Mouse (Mus musculus): ENCODE data around the gene Svbp. TPM values are rescaled to one million over a fixed set of nuclear protein-coding genes. Genes with fewer than 3 reads are reported as not detected.
A peak's percentile ranks its signal among the peaks of the same experiment; 100 is the strongest.

The Svbp gene
- polyA plus RNA-seq, 1 experiment from 2014 or later: 128 TPM

DNA sequence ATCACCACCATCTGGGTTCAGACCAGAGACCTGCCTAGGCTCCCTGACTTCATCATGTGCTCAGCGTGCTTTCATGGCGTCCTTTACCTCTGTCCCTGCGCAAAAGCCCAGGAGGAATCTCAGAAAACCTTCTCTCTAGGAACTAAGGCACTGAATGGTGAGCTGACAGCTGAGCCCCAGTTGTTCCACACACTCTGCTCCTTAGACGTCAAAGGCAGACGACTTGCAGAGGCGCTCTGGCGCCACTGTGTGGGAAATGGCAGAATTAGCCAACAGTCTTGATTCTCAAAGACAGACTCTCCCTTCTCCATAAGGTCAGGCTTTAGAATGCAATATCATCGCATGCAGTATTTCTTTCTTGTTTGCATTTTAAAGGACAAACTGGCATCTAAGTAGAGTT, 9.6 kb downstream of the Svbp start:
- H3K27ac ChIP-seq (ENCODE audit: low read length): no peak overlapping the region
- no peaks in the 10 kb centered on the region for H3K9me3 ChIP-seq (replicated peaks; ENCODE audit: control insufficient read depth, low read length)
- WGBS: 18% methylated on average over 8 of the region's 8 CpGs
- H3K27me3 ChIP-seq (ENCODE audit: control insufficient read depth, insufficient read depth, low read length): no peaks in the 10 kb centered on the region
- no peak overlapping the region for H3K4me2 ChIP-seq (ENCODE audit: low read depth, low read length)
- peaks cover 2% of the 10 kb centered on the region; the same call in 1 of the 2 replicates for H3K36me3 ChIP-seq (ENCODE audit: control insufficient read depth, insufficient read depth, low read length)
- no peaks in the 10 kb centered on the region for H3K4me1 ChIP-seq (ENCODE audit: control insufficient read depth, insufficient read depth, low read length)
- no peak overlapping the region for H3K9ac ChIP-seq (ENCODE audit: low read length)
- peak; percentile 72; the same call in 1 of the 2 replicates for ATAC-seq (ENCODE audit: insufficient read depth, low FRiP score)
- H3K4me3 ChIP-seq (replicated peaks; ENCODE audit: low read length): no peak overlapping the region

DNA sequence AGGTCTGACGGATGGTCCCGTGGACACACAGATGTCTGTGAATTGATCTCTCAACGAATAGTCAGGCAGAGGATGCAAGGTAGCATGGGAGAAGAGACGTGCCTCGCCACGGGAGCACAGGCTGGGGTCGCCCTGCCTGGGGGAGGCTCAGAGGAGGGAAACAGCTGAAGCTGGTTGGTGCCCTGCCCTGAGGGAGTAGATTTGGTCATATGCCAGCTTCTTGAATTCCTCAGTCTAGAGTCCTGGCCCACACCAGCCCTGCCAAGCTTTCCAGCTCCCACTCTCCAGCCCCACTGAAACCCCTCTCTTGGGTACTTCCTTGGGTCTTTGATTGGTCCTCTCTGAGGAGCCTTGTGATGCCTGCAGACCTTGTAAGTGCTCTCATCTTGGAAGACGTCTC, 21.6 kb downstream of the Svbp start:
- no peaks in the 10 kb centered on the region for H3K27me3 ChIP-seq (ENCODE audit: control insufficient read depth, insufficient read depth, low read length)
- 75% methylated on average over 8 of the region's 8 CpGs for WGBS
- H3K36me3 ChIP-seq (ENCODE audit: control insufficient read depth, insufficient read depth, low read length): no peaks in the 10 kb centered on the region
- no peak overlapping the region for H3K27ac ChIP-seq (ENCODE audit: low read length)
- no peak overlapping the region for H3K4me3 ChIP-seq (replicated peaks; ENCODE audit: low read length)
- no peaks in the 10 kb centered on the region for H3K4me1 ChIP-seq (ENCODE audit: control insufficient read depth, insufficient read depth, low read length)
- H3K4me2 ChIP-seq (ENCODE audit: low read depth, low read length): no peak overlapping the region
- peak; percentile 35; the same call in 1 of the 2 replicates for ATAC-seq (ENCODE audit: insufficient read depth, low FRiP score)
- no peaks in the 10 kb centered on the region for H3K9me3 ChIP-seq (replicated peaks; ENCODE audit: control insufficient read depth, low read length)
- H3K9ac ChIP-seq (ENCODE audit: low read length): no peak overlapping the region

- Histone ChIP-seq H3K36me3 (ENCODE audit: control insufficient read depth, insufficient read depth, low read length) (no peaks in the 10 kb centered on the region), H3K4me1 (ENCODE audit: control insufficient read depth, insufficient read depth, low read length) (no peaks in the 10 kb centered on the region), H3K27me3 (ENCODE audit: control insufficient read depth, insufficient read depth, low read length) (no peaks in the 10 kb centered on the region), H3K9me3 (replicated peaks; ENCODE audit: control insufficient read depth, low read length) (no peaks in the 10 kb centered on the region), H3K9ac (ENCODE audit: low read length) (no peak within 1 kb of the TSS; the same call in 1 of the 2 replicates), H3K27ac (ENCODE audit: low read length) (no peak within 1 kb of the TSS), H3K4me3 (replicated peaks; ENCODE audit: low read length) (no peak within 1 kb of the TSS), H3K4me2 (ENCODE audit: low read depth, low read length) (no peak within 1 kb of the TSS)
- no peak for ATAC-seq (ENCODE audit: insufficient read depth, low FRiP score)
- WGBS: 14% methylated on average over 11 of the region's 11 CpGs
Observed at GRCm38 (mm10) chr4:119218169-119218568, 23.1 kb downstream of the Svbp start, which contains the start of gene Tmem269. TSS of gene Tmem269 (minus strand) at chr4:119218217.

DNA sequence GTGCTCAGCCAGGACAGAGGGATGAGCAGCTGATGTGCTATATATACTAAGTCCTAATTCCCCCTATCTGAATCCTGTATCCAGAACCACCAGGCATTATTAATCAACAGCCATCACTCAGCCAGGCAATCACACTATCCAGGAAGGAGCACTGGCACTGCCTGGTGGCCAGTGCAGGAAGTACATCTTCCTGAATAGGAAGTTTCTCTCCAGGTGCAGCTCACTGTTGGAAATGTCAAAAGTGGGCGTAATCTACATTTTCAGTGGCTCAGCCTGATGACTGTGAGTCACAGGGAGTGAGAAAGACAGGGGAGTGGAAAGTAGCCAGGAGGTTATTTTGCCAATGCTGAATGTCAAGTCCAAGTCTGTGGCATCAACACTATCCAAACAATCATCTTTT, 28.6 kb downstream of the Svbp start:
- Histone ChIP-seq H3K4me3 (replicated peaks; ENCODE audit: low read length) (no peak overlapping the region), H3K27me3 (ENCODE audit: control insufficient read depth, insufficient read depth, low read length) (no peaks in the 10 kb centered on the region), H3K27ac (ENCODE audit: low read length) (no peak overlapping the region), H3K9me3 (replicated peaks; ENCODE audit: control insufficient read depth, low read length) (no peaks in the 10 kb centered on the region), H3K4me1 (ENCODE audit: control insufficient read depth, insufficient read depth, low read length) (no peaks in the 10 kb centered on the region), H3K9ac (ENCODE audit: low read length) (no peak overlapping the region), H3K4me2 (ENCODE audit: low read depth, low read length) (no peak overlapping the region), H3K36me3 (ENCODE audit: control insufficient read depth, insufficient read depth, low read length) (peaks cover 12% of the 10 kb centered on the region; the same call in 1 of the 2 replicates)
- WGBS: 83% methylated on average over 1 of the region's 1 CpGs
- no peak for ATAC-seq (ENCODE audit: insufficient read depth, low FRiP score)

DNA sequence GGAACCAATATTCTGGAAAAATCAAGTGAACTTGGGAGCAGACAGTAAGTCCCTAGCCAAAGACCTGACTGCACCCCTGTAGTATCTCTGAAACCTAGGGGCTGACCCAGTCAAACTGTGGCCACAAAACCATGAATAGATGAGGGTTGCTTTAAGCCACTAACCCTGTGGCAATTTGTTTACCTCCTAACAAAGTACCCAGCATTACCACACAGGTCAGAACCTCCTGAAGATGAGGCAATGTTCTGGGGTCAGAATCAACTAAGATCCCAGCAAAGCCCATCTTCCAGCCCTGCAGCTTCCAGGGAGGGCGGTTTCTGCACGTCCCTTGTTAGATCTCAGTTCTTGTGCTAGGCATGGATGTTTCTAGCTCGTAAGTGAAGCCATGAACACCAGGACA, 29.4 kb downstream of the Svbp start:
- ATAC-seq (ENCODE audit: insufficient read depth, low FRiP score): no peak
- no peaks in the 10 kb centered on the region for H3K27me3 ChIP-seq (ENCODE audit: control insufficient read depth, insufficient read depth, low read length)
- H3K9me3 ChIP-seq (replicated peaks; ENCODE audit: control insufficient read depth, low read length): no peaks in the 10 kb centered on the region
- H3K4me2 ChIP-seq (ENCODE audit: low read depth, low read length): no peak overlapping the region
- H3K4me1 ChIP-seq (ENCODE audit: control insufficient read depth, insufficient read depth, low read length): no peaks in the 10 kb centered on the region
- 92% methylated on average over 3 of the region's 3 CpGs for WGBS
- no peak overlapping the region for H3K27ac ChIP-seq (ENCODE audit: low read length)
- H3K9ac ChIP-seq (ENCODE audit: low read length): no peak overlapping the region
- no peak overlapping the region for H3K4me3 ChIP-seq (replicated peaks; ENCODE audit: low read length)
- peaks cover 12% of the 10 kb centered on the region; the same call in 1 of the 2 replicates for H3K36me3 ChIP-seq (ENCODE audit: control insufficient read depth, insufficient read depth, low read length)

DNA sequence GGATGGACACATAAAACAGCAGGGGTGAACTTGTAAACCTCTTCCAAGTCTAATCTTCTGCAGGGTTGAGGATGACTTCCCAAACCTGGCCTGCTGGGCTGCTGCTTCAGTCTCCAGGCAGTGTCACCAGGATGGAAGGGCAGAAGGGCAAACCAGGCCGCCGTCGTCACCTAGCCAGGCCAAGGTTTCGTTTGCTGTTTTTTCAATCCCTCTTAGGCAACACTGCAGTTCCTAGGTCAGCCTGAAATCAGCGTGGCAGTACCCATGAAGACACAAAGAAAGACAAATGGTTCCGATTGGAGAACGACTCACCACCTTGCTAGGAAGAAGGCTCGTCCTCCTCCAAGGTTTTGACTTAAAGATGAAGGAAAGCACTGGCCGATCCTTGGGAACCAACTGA, 30.6 kb downstream of the Svbp start:
- no peak overlapping the region for H3K4me2 ChIP-seq (ENCODE audit: low read depth, low read length)
- no peaks in the 10 kb centered on the region for H3K4me1 ChIP-seq (ENCODE audit: control insufficient read depth, insufficient read depth, low read length)
- no peaks in the 10 kb centered on the region for H3K27me3 ChIP-seq (ENCODE audit: control insufficient read depth, insufficient read depth, low read length)
- H3K9ac ChIP-seq (ENCODE audit: low read length): no peak overlapping the region
- peaks cover 12% of the 10 kb centered on the region; the same call in 1 of the 2 replicates for H3K36me3 ChIP-seq (ENCODE audit: control insufficient read depth, insufficient read depth, low read length)
- no peak overlapping the region for H3K27ac ChIP-seq (ENCODE audit: low read length)
- 86% methylated on average over 9 of the region's 9 CpGs for WGBS
- ATAC-seq (ENCODE audit: insufficient read depth, low FRiP score): no peak
- H3K9me3 ChIP-seq (replicated peaks; ENCODE audit: control insufficient read depth, low read length): no peaks in the 10 kb centered on the region
- no peak overlapping the region for H3K4me3 ChIP-seq (replicated peaks; ENCODE audit: low read length)

DNA sequence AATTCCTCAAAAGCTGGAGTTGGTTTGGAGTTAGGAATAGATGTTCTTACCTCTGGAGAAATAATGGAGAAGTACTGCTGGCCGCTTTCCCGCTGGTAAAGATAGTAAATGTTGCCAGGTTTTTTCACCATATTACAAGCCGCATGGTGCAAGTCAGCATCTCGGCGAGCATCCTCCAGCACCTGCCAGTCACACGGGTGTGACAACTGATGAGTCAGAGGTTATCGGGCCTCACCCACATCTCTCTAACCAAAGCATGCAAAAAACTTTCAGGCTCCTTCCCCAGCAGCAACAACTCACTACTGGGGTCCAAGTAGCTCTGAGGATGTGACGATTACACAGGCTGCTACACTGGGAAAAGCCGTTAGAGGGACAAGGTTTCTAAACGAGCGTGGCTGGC, 31.6 kb downstream of the Svbp start:
- WGBS: 93% methylated on average over 11 of the region's 11 CpGs
- ATAC-seq (ENCODE audit: insufficient read depth, low FRiP score): no peak

DNA sequence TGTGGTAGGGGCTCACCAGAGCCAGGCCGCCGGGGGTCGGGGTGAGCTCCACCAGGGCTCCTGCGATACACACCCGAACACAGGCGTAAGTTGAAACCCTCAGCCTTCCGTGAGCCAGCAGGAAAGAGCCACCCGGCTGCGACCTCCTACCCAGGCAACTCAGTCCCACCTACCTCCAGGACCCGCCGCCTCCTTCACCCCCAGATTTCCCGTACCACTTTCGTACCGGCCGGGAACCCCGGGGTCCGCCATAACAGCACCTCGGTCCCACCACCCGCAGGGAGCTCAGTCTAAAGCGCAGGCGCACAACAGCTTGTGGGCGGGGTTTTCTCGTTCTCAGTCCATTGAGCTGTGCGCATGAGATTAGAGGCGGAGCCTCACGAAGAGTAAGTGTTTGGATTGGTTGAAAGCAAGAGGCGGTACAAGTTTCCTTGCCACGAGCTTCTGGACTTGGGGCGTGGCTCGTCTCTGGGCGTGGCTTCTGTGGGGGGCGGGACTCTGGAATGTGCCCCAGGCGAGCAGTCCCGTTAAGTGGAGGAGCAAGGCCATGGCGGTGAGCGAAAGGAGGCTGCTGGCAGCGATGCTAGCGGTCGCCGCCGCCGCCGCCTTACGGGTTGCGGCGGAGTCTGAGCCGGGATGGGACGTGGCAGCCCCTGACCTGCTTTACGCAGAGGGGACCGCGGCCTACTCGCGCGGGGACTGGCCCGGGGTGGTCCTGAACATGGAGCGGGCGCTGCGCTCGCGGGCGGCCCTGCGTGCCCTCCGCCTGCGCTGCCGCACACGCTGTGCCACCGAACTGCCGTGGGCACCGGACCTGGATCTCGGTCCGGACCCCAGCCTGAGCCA, 37.5 kb downstream of the Svbp start, which contains the start of the genes AU022252 and P3h1:
AU022252 (minus strand) TSS at position 303 of the 846 bp plus-strand sequence.
P3h1 (plus strand) TSS at position 506 of the 846 bp plus-strand sequence.
- H3K4me1 ChIP-seq (ENCODE audit: control insufficient read depth, insufficient read depth, low read length): peaks cover 11% of the 10 kb centered on the region; the same call in 1 of the 2 replicates
- H3K4me3 ChIP-seq (replicated peaks; ENCODE audit: low read length): peak within 1 kb of the TSS; percentile 87
- peak within 1 kb of the TSS; percentile 76 for H3K27ac ChIP-seq (ENCODE audit: low read length)
- under 1% methylated on average over 71 of the region's 71 CpGs for WGBS
- H3K9ac ChIP-seq (ENCODE audit: low read length): peak within 1 kb of the TSS; percentile 88
- ATAC-seq (ENCODE audit: insufficient read depth, low FRiP score): peak; percentile 98
- H3K4me2 ChIP-seq (ENCODE audit: low read depth, low read length): peak within 1 kb of the TSS; percentile 69
- no peaks in the 10 kb centered on the region for H3K27me3 ChIP-seq (ENCODE audit: control insufficient read depth, insufficient read depth, low read length)
- H3K9me3 ChIP-seq (replicated peaks; ENCODE audit: control insufficient read depth, low read length): no peaks in the 10 kb centered on the region
- no peaks in the 10 kb centered on the region for H3K36me3 ChIP-seq (ENCODE audit: control insufficient read depth, insufficient read depth, low read length)

More for the DNA sequence above, 31.6 kb downstream of the Svbp start:
- Histone ChIP-seq H3K27ac (ENCODE audit: low read length) (no peak overlapping the region), H3K9ac (ENCODE audit: low read length) (no peak overlapping the region), H3K27me3 (ENCODE audit: control insufficient read depth, insufficient read depth, low read length) (no peaks in the 10 kb centered on the region), H3K9me3 (replicated peaks; ENCODE audit: control insufficient read depth, low read length) (no peaks in the 10 kb centered on the region), H3K4me3 (replicated peaks; ENCODE audit: low read length) (no peak overlapping the region), H3K4me2 (ENCODE audit: low read depth, low read length) (no peak overlapping the region), H3K36me3 (ENCODE audit: control insufficient read depth, insufficient read depth, low read length) (peaks cover 12% of the 10 kb centered on the region; the same call in 1 of the 2 replicates), H3K4me1 (ENCODE audit: control insufficient read depth, insufficient read depth, low read length) (peaks cover 2% of the 10 kb centered on the region; the same call in 1 of the 2 replicates)

GRCm38 (mm10) chr4:119233256-119233901, 38.3 kb downstream of the Svbp start:
- ATAC-seq (ENCODE audit: insufficient read depth, low FRiP score): peak; percentile 39
- under 1% methylated on average over 36 of the region's 36 CpGs for WGBS
- Histone ChIP-seq H3K9me3 (replicated peaks; ENCODE audit: control insufficient read depth, low read length) (no peaks in the 10 kb centered on the region), H3K4me2 (ENCODE audit: low read depth, low read length) (peak overlapping the region; percentile 69), H3K9ac (ENCODE audit: low read length) (peak overlapping the region; percentile 80), H3K4me3 (replicated peaks; ENCODE audit: low read length) (peak overlapping the region; percentile 87), H3K27me3 (ENCODE audit: control insufficient read depth, insufficient read depth, low read length) (no peaks in the 10 kb centered on the region), H3K4me1 (ENCODE audit: control insufficient read depth, insufficient read depth, low read length) (peaks cover 11% of the 10 kb centered on the region; the same call in 1 of the 2 replicates), H3K27ac (ENCODE audit: low read length) (peak overlapping the region; percentile 76), H3K36me3 (ENCODE audit: control insufficient read depth, insufficient read depth, low read length) (no peaks in the 10 kb centered on the region)

All from stomach, embryonic 16.5 days (tissue).